Mouse (Mus musculus) megakaryocyte, embryonic 14.5 days (primary cell): ENCODE measurements around the gene Gstm2.
"Not testable (repeated sequence)": the region's sequence is repeated elsewhere in the genome, so short reads cannot be mapped to it uniquely, and the experiment has no call there.

Experiments used
- FLI1 ChIP-seq: IDR thresholded peaks from 2 replicates; pipeline ENCODE4 v1.6.1; 2012; ENCODE audit warnings: low read length, inconsistent platforms, mixed read lengths
- GATA1 ChIP-seq: IDR thresholded peaks from 3 replicates; pipeline ENCODE4 v1.6.1; 2012; ENCODE audit warnings: mixed read lengths, low read length, inconsistent platforms, borderline replicate concordance

DNA sequence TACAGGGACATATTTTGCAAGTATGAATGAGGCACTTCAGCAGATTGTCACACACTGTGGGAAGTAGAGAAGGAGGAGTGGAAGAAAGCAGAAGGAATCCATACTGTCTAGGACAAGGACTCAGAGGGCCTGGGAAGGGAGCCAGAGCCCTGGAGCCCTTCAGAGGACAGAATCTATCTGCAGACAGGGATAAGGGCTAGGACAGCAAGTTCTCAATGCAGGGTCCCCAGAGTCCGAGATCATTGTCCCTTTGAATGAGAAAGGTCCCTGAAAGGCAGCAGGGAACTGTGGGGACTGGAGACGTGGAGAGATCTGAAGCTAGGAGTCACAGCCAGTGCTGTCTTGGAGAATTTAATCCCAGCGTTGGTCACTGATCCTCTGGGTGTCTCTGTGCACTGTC is 33.0 kb upstream of the Gstm2 start:
- not testable (repeated sequence) for TF ChIP-seq GATA1, FLI1
